Mouse (Mus musculus) CH12.LX (cell line): ENCODE measurements around the gene Msh2.

Experiments used
- CTCF ChIP-seq, 2 experiments: IDR thresholded peaks in 1 of 2; conservative IDR thresholded peaks in 1 of 2; 2 replicates each; pipeline ENCODE4 v1.5.1; 2011 to 2012; ENCODE audit warnings: low read depth in 2 of 2, low read length in 2 of 2, improper control_type of control experiment in 1 of 2, inconsistent platforms in 1 of 2, mild to moderate bottlenecking in 1 of 2, moderate library complexity in 1 of 2
- EP300 ChIP-seq: IDR thresholded peaks from 2 replicates; pipeline ENCODE4 v1.6.1; 2011; ENCODE audit warnings: low read length, improper control_type of control experiment
- HCFC1 ChIP-seq: IDR thresholded peaks from 2 replicates; pipeline ENCODE4 v1.6.1; 2012; ENCODE audit warnings: low read depth, mild to moderate bottlenecking, inconsistent platforms, low read length, improper control_type of control experiment
- MAX ChIP-seq: IDR thresholded peaks from 2 replicates; pipeline ENCODE4 v1.6.1; 2011; ENCODE audit warnings: low read length, improper control_type of control experiment
- POLR2A ChIP-seq: IDR thresholded peaks from 2 replicates; pipeline ENCODE4 v1.6.1; 2011; ENCODE audit warnings: low read depth, mild to moderate bottlenecking, improper control_type of control experiment, low read length
- USF1 ChIP-seq: IDR thresholded peaks from 2 replicates; pipeline ENCODE4 v1.6.1; 2014; ENCODE audit warnings: low read depth, mild to moderate bottlenecking, inconsistent platforms, low read length, improper control_type of control experiment

DNA sequence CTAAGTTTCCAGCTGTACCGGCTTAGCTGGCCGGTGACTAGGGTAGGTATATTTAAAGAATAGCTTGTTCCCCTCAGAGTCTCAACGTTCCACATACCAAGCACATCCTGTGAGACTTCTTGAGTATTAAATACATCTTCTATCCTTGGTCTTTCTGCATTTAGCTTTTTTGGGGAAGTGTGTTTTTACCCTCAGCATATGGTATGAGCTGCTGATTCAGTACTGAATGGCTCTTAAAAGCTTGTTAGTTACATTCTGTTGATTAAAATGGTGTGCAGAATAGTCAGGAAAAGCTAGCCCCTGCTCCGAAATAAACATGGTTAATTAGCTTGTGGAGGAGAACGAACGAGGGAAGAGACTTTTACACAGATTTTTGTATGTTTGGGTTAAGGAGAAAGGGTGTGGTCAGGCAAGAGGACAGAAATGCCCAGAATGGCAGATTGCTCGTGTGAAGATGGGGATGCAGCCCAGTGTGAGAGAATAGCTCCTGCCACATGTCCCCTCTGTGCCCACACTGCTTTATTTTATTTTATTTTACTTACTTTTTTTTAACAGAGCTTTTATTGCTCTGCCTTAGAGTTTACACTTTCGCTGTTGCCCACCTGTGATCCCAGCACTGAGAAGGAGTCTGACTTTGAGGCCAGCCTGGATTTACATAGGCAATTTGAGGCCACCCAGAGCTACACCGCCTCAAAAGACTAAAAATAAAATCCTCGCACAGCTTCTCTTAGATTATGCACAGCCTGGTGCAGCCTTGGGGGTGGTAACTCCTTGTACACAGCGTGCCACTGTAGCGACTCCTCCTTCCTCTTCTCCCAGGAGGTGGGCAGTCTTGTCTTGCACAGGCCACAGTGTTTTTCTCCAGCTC, 54.6 kb downstream of the Msh2 start:
- TF ChIP-seq CTCF (conservative IDR thresholded peaks at IDR 0.05 in 1 of 2, IDR thresholded peaks at IDR 0.05 in 1 of 2; ENCODE audit: low read depth in 2 of 2, low read length in 2 of 2): no peak
- TF ChIP-seq MAX: no peak
- TF ChIP-seq POLR2A: no peak
- no peak for TF ChIP-seq EP300
- no peak for TF ChIP-seq USF1
- TF ChIP-seq HCFC1: no peak
